17 mouse cellular contexts compared by ENCODE assay signal in genomic region chr12:30292724-30293560, GRCm38 (mm10).
DNase-seq lines count a peak whose midpoint lies in the region; ATAC-seq and TF ChIP-seq lines count a peak whose summit lies in the region.
"Had no signal": no experiment of that assay in that cellular context is flagged by ENCODE, and none has a peak within 500 bp of the region (broad histone marks: within the 10 kb centered on the region; RNA-seq: fewer than 3 reads in every experiment).

No protein-coding gene starts in this region.

- no peaks in the 10 kb centered on the region for H3K9me3 ChIP-seq in midbrain, postnatal 0 days (ENCODE audit: low read length)
- no peaks in the 10 kb centered on the region for H3K9me3 ChIP-seq in midbrain, embryonic 13.5 days
- H3K9me3 ChIP-seq in kidney, postnatal 0 days (replicated peaks; ENCODE audit: low read length): no peaks in the 10 kb centered on the region
- H3K9me3 ChIP-seq: limb, embryonic 15.5 days; liver, embryonic 15.5 days; neural tube, embryonic 12.5 days had no signal

- no peak overlapping the region for H3K27ac ChIP-seq in midbrain, postnatal 0 days (ENCODE audit: low read depth, low read length)
- no peak overlapping the region for H3K27ac ChIP-seq in midbrain, embryonic 13.5 days
- no peak overlapping the region for H3K27ac ChIP-seq in kidney, postnatal 0 days
- H3K27ac ChIP-seq: limb, embryonic 15.5 days; liver, embryonic 15.5 days; neural tube, embryonic 12.5 days had no signal

- no peak for TF ChIP-seq CTCF in midbrain, postnatal 0 days (IDR thresholded peaks at IDR 0.05)
- no peak for TF ChIP-seq CTCF in kidney, postnatal 0 days (IDR thresholded peaks at IDR 0.05; ENCODE audit: low read depth)

- H3K4me3 ChIP-seq in midbrain, postnatal 0 days (ENCODE audit: low read depth, low read length): no peak overlapping the region
- no peak overlapping the region for H3K4me3 ChIP-seq in midbrain, embryonic 13.5 days (replicated peaks)
- H3K4me3 ChIP-seq in kidney, postnatal 0 days (replicated peaks; ENCODE audit: low read depth, low read length): no peak overlapping the region
- H3K4me3 ChIP-seq: limb, embryonic 15.5 days; liver, embryonic 15.5 days; neural tube, embryonic 12.5 days had no signal

- H3K9ac ChIP-seq in midbrain, postnatal 0 days (replicated peaks; ENCODE audit: low read length, poor library complexity, severe bottlenecking): no peak overlapping the region
- H3K9ac ChIP-seq in midbrain, embryonic 13.5 days (replicated peaks): no peak overlapping the region
- H3K9ac ChIP-seq in kidney, postnatal 0 days (ENCODE audit: low read depth, low read length): no peak overlapping the region
- H3K9ac ChIP-seq: limb, embryonic 15.5 days; liver, embryonic 15.5 days; neural tube, embryonic 12.5 days had no signal

- H3K36me3 ChIP-seq in midbrain, postnatal 0 days (ENCODE audit: insufficient read depth, low read length): no peaks in the 10 kb centered on the region
- H3K36me3 ChIP-seq in midbrain, embryonic 13.5 days: no peaks in the 10 kb centered on the region
- no peaks in the 10 kb centered on the region for H3K36me3 ChIP-seq in kidney, postnatal 0 days (ENCODE audit: insufficient read depth, low read length)
- H3K36me3 ChIP-seq: limb, embryonic 15.5 days; liver, embryonic 15.5 days; neural tube, embryonic 12.5 days had no signal

- no peak overlapping the region for H3K4me2 ChIP-seq in midbrain, postnatal 0 days (ENCODE audit: low read depth, low read length, poor library complexity, severe bottlenecking)
- H3K4me2 ChIP-seq in midbrain, embryonic 13.5 days (replicated peaks): no peak overlapping the region
- H3K4me2 ChIP-seq in kidney, postnatal 0 days (ENCODE audit: low read length): no peak overlapping the region
- H3K4me2 ChIP-seq: limb, embryonic 15.5 days; liver, embryonic 15.5 days; midbrain, embryonic 11.5 days; neural tube, embryonic 12.5 days had no signal

- ATAC-seq in midbrain, postnatal 0 days (ENCODE audit: low FRiP score): peak; percentile 34; the same call in 1 of the 2 replicates
- ATAC-seq in midbrain, embryonic 13.5 days: no peak
- 0 out of 2 replicates have a peak, but pooled peaks have one; percentile 17 for ATAC-seq in kidney, postnatal 0 days (replicated peaks; ENCODE audit: low FRiP score, low read depth)
- ATAC-seq: forebrain, embryonic 16.5 days had no signal

- 80% methylated on average over 13 of the region's 13 CpGs for WGBS in midbrain, postnatal 0 days
- WGBS in midbrain, embryonic 13.5 days: 87% methylated on average over 13 of the region's 13 CpGs
- WGBS in kidney, postnatal 0 days: 67% methylated on average over 13 of the region's 13 CpGs

- H3K27me3 ChIP-seq in midbrain, postnatal 0 days (ENCODE audit: insufficient read depth, low read length): no peaks in the 10 kb centered on the region
- H3K27me3 ChIP-seq in midbrain, embryonic 13.5 days: no peaks in the 10 kb centered on the region
- no peaks in the 10 kb centered on the region for H3K27me3 ChIP-seq in kidney, postnatal 0 days (ENCODE audit: insufficient read depth, low read length)
- H3K27me3 ChIP-seq: limb, embryonic 15.5 days; liver, embryonic 15.5 days; neural tube, embryonic 12.5 days had no signal

- peak; percentile 71 for DNase-seq in heart, adult 11 months
- DNase-seq in heart, postnatal 4 days: no peak
- DNase-seq in midbrain, postnatal 0 days (ENCODE audit: low spot score): no peak
- DNase-seq in kidney, postnatal 0 days (ENCODE audit: low spot score): no peak
- DNase-seq in layer of hippocampus, adult 9-10 months (ENCODE audit: low spot score): no peak
- DNase-seq in adrenal gland, postnatal 14 days: no peak
- DNase-seq: B cell, adult 2 months; cerebellum, adult 8-10 months; heart, adult 18-20 months; right cerebral cortex, postnatal 14 days; thymus, postnatal 36 days had no signal

- H3K4me1 ChIP-seq in midbrain, postnatal 0 days (ENCODE audit: insufficient read depth, low read length): no peaks in the 10 kb centered on the region
- no peaks in the 10 kb centered on the region for H3K4me1 ChIP-seq in midbrain, embryonic 13.5 days (replicated peaks)
- no peaks in the 10 kb centered on the region for H3K4me1 ChIP-seq in kidney, postnatal 0 days (replicated peaks; ENCODE audit: insufficient read depth, low read length)
- H3K4me1 ChIP-seq: limb, embryonic 15.5 days; liver, embryonic 15.5 days; neural tube, embryonic 12.5 days had no signal
